Mouse (Mus musculus) adrenal gland, adult (tissue): ENCODE measurements at regions not wholly inside any gene's neighbourhood (a gene's known extent, or its start where the extent isn't known, plus 50 kb on each side); places are given as distances from the start of the nearest gene placed in this dataset.

Source experiments
- DNase-seq, 2 experiments: peaks; one replicate each; pipeline ENCODE4 v3.0.0; 2022 to 2023; ENCODE audit warnings: low spot score in 1 of 2; ENCODE audit not compliant: inconsistent age in 2 of 2

DNA sequence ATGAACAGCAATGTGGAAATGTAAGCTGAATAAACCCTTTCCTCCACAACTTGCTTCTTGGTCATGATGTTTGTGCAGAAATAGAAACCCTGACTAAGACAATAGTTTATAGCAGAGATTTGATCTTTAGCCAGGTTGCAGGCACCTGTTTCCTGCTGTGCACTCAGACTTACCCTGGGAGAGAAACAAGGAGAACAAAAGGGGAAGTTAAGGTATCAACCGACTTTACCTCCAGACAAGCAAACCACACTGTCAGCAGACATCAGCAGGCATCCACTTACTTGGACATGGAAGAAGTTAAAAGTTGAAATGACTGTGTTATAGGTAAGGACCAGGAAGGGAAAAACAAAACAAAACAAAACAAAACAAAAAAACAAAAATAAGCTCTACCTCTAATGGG is 323.7 kb upstream of the Sphkap start:
- no peak for DNase-seq

DNA sequence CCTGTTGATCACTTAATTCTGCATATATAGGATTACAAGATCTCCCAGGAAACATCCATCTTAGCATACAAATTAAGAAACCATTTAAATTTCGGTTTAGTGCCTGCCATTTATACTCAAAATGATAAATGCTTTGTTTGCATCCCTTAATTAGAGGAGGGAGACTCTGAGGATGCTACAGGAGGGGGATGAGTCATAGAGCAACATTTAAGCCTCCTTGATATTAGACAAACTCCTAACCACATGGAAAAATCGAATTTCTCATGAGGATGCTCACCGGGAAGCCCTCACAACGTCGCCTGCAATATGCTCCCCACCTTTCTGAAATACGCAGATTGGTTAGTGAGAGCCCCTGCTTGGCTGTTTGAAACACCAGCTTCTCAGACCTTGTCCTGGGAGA is 320.8 kb upstream of the Sphkap start:
- no peak for DNase-seq

DNA sequence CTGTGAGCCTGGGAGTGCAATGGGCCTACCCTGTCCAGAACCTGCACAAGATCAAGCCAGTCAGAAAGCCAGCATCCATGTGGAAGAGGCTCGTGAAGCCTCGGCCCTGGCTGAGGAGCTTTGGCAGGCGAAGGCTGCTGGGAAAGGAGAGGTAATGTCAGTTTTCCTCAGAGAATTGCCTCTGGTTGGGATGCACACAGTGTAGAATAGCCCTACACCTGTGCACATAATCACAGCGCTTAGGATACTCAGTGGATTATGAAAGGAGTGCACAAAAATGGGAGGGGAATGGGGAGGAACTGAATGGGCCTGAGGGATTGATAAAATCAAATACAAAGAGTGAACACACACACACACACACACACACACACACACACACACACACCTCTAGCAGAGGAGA is 319.9 kb upstream of the Sphkap start:
- DNase-seq = no peak

DNA sequence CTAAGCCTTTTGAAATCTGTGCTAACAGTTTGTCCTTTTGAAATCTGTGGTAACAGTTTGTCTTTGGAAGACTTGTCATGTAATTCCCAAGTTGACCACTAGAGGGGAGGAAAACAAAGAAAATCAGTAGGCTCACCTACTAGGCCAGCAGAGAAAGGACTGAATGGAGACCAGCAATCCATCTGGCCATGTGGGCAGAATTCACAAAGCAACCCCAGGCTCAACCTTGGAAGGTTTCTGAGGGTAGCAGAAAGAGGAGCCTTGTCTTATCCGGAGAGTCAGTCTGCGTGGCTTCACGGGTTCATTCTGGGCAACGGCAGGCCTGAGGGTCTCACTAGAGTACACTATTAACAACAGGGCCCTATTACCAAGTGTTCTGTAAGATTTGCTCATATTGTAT is 319.2 kb upstream of the Sphkap start:
- DNase-seq = peak in 1 of 2 experiments; percentile 83

DNA sequence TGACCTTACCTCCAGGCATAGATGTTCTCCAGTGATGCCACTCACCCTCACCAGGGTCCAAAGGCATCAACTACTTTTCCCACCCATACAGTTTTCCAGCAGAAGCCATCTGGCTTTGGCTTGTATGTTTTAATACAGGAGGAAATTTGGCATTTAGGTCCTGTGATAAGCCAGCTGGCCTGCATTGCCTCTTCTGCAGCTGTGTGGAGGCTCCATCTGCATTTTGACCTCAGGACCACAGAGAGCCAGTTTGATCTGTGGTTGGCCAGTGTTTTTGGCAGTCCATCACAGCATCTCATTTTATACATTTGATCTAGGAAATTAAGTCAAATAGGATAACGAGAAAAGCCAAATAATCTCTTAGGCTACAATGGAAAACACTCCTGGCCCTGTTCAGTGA is 315.1 kb upstream of the Sphkap start:
- DNase-seq = no peak

DNA sequence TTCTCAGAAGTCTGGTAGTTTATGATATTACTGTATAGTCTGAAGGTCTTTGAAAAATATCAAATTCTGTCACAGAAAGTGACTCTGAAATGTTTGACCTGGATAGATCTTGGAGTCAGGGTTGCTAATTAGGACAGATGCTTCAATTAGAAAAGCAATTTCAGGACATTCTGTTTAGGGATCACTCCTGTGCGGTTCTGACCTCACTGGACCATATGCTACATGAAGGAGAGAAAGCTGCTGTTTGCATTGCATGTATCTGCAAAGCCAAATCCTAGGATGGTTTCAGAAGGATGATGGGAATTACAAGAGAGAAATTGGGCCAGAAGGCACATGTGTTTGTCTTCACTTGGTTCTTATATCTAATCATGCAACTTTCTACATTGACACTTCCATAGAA is 312.2 kb upstream of the Sphkap start:
- no peak for DNase-seq

DNA sequence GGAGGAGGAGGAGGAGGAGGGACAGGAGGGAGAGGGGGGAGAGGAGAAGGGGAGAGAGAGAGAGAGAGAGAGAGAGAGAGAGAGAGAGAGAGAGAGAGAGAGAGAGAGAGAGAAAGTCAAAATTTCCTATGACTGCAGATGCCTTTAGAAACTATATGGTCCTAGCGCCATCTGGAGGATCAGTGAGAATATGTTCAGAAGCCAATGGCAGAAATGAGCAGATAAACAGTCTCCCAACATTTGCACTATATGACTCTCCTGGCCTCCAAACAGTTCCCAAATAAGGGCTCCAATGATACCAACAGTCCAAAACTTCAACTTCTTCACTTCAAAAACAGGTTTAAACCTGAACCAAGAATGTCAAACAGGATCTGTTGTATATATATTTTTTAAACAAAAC is 309.1 kb upstream of the Sphkap start:
- DNase-seq = peak; percentile 9 to 79

DNA sequence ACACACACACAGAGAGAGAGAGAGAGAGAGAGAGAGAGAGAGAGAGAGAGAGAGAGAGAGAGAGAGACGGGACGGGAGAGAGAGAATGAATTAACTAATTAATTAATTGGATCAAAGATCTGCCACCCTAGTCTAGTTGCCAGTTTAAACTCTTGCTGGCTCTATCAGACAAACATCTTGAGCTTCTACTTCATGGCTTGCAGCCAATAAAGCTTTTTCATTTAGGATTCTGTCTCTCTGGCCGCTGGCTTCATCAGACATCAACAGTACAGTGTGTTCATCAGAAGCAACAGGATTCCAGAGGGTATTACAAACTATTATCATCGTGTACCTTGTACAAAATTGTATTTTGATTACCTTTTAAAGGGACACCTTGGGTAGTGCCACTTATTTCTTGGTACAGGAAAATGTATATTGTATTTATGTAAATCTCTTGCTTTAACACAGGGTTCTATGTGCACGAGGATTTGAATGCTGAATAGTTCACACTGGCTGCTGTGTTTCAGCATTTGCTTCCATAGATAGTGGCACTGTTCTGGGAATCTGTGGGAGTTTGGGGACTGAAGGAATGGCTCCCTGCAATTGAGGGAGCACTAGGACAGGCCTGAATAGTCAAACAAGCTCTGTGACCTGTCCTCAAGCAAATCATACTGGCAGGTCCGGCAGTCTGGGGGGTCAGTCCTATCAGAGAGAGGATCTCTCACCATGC is 293.9 kb upstream of the Sphkap start:
- no peak for DNase-seq

DNA sequence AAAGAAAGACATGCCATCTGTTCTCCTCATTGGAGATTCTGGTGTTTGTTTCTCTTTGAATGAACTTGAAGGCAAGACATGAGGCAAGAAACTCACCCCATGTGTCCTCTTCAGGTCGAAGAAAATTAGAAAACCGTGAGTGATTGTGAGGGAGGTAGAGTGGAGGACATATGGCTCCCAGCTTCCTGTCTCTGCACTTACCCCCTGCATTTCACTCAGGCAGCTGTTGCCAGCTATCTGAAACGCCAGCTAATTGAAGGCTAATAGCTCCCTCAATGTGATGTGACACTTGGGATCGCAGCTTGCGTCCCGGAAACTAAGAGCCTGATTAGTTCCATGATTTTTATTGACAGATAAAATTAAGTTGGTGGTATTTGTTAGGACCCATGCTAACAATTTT is 289.4 kb upstream of the Sphkap start:
- no peak for DNase-seq

DNA sequence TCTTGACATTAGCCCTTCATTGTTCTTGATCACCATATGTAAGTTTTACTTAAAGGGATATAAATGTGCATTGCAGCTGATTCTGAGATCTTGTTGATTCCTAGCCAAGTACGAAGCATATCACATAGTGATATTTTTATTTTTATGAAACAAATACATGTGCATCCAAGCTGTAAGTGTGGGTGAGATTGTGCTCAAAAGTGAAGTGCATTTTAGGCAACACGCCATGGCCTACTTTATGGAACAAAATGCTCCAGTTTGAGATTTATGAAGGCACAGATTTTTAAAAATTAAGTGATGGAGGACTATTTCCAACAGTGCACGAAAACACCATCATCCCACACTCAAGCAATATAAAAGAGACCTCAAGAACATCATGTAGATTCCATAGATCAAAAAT is 277.2 kb upstream of the Sphkap start:
- no peak for DNase-seq

DNA sequence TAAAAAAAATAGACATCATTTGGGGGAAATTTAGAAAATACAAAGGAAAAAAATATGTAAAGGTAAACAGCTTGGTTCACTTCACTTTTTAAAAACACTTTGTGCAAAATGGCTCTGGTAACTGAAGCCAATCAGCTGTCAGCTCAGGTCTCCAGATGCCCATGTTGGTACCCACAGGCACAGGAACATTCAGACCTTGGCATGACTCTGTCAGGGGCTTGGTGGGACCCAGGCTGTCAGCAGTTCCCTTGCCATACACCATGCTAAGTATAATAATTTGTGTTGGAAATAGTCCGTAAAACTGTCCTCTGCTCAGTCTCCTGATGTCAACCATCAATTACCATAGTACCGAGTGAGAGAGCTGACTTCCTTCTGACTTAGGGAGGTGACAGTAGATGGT is 257.3 kb upstream of the Sphkap start:
- no peak for DNase-seq

DNA sequence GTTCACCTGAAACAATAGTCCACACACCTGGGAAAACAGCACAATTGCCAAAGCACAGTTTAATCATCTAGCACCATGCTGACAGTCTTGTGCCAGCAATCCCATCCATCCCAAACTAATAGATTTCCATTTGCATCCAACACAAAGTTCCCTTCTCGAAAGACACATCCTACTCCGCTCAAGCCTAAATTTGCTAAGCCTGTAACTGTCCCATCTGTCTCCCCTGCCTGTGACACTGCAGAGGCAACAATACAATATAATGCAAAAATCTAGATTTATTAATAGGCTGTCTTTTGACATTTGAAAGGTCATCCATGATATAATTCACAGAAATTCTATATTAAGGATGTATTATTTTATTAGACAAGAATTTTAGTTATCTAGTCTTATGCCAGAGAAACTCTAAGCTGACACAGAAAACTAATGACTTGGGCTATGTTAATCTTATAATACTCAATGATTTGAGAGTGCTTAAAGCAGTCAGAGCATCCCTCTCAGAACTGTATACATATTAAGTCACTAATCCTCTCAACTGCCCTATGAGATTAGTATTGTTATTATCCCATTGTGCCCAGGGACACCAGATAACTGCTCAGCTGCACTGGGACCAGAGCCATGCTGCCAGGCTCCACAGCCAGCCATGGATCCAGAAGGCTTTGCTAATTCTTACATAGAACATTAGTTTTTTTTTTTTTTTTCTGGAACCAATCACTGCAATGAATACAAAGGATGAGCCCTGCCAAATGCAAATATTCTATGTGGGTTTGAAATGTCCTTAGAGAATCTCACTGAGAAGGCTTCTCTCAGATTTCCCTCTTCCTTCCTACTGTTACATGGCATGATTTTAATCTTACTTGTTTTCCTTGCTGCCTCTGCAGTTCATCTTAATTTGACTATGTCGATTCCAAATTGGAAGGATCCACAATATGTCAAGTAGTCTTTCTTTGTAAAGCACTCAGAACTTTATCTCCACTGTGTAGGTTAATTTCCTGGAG is 254.1 kb upstream of the Sphkap start:
- DNase-seq = no peak

DNA sequence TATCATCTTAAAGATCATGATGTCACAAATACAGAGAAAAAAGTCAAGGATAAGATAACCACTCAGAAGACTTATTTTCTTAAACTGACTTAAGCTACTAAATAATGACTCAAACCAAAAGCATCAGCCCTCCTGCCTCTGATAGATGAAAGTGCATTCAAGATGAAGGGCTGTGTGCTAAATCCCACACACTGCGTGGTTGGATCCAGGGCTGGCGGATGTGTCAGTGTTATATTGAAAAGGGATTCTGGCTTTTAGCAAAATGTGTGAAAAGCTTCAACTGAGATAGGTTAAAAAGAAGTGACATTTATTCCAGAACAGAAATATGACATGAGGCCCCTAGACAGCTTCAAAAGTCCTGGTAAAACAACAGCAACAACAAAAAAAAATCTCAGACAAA is 245.7 kb upstream of the Sphkap start:
- no peak for DNase-seq

DNA sequence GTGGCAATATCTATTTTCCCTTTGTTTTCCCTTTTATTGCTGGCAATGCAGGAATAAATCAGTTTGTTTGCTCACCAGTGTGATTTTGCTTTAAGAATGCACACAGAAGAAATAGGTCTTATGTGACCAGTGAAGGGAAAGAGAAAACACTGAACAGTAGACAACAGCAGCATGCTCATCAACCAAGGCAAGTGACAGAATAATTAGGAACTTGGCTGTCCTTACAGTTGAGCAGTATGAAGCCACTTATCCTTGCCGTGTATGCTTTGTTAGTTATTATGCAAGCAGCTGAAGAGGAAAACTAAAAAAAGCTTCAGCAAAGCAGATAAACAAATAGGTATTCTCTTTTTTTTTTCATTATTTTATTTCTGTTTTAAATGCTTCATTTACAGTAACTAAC is 237.6 kb upstream of the Sphkap start:
- no peak for DNase-seq

DNA sequence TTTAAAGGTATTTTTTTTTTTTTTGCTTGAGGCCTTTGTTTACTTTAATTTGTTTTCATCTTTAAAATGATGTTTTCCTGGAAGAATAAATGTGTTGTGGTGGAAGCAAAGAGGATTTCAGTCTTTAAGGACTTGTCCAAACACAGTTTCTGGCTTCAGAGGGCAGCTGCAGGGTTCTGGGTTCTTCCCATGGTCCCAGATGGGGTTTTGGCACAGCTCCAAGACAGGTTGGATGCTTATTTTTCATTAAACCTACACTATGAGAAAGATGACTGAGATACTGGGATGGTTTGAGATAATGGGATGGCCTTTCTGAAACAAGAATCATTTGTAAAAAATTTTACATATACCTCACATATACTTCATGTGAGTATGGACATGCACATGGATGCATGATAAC is 234.7 kb upstream of the Sphkap start:
- DNase-seq = no peak

DNA sequence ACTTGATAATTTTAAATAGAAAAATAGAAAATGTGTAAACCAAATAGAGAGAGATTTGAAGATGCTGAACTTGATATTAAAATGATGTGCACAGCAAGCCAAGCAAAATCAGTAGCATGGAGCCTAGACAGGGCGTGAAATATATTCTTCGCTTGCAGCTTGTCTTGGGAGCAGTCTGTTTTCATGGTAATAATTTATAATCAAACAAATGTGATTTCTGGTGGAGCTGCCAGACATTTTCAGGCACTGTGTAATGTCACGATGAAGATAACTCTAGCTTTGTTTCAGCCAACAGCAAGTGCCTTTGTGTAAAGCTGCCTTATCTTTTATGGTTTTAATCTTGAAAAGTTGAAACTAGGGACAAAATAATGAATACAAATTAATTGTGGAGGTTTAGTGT is 228.1 kb upstream of the Sphkap start:
- DNase-seq = no peak

DNA sequence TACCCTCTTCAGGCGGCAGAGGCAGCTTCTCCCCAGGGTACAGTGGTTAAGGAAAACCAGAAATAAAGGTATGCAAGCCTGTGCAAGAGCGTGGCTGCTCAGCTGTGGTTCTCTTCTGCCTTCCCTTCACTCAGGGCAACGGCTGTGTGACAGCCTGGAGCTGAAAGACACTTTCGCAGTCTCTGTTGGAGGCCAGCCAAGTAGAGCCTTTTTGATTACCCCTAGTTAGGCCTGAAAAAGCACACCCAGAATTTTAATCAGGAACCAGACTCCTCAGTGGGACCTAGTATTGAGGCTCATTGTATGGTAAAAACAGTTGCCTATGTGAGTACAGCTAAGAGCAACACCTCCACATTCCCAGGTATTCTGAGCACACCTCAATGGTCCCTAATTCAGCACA is 223.8 kb upstream of the Sphkap start:
- peak in 1 of 2 experiments; percentile 26 for DNase-seq

DNA sequence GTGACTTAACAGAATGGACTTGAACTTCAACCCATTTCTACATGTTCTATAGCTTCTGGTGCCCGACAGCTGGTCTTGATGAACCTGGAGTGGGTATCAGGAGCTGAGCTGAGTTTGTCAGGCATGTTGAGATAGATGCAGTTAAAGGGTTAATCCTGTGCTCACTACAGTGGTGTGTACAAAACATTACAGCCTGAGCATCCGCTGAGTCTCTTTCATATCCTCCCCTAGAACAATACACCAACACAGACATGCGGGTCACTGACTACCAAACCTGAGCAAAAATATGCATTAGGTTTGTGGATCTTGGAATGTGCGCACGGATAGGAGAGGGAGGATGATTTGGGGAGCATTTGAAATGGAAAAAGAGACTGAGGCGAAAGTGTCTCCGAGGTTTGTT is 223.4 kb upstream of the Sphkap start:
- no peak for DNase-seq

DNA sequence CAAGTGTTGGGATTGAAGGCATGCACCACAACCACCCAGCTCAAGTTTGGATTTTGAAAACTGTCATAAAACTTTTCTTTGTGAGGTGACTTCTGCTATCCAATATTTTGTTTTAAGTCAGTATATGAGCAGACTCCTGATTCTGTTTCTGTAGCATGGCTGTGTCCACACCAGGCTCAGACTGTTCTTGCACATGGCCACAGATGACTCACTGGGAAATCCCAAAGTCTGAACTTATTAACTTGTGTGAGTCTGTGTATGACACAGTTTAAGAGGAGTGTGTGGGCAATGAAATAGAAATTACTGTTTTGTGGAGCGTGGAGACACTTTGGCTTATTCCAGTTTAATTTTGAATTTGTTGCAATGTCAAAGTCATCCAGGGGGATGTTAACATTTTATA is 179.3 kb upstream of the Sphkap start:
- peak in 1 of 2 experiments; percentile 10 for DNase-seq

DNA sequence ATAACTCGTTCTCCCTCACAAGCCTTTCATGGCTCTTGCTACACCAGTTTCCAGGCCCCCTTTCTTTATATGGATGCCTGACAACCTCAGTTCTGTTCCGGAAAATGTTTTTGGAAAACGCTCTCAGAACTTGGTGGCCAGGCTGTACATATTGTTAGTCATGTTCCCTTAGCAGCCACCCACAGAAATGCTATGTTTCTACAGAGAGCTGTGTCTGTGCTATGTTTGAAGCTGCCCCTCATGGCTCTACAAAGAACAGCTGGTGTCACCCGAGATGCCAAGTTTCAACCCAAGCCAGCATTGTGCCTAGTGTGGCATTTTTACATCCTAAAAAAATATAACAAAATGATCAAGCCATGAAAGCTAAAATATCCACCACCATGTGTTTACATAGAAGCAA is 175.0 kb upstream of the Sphkap start:
- no peak for DNase-seq

DNA sequence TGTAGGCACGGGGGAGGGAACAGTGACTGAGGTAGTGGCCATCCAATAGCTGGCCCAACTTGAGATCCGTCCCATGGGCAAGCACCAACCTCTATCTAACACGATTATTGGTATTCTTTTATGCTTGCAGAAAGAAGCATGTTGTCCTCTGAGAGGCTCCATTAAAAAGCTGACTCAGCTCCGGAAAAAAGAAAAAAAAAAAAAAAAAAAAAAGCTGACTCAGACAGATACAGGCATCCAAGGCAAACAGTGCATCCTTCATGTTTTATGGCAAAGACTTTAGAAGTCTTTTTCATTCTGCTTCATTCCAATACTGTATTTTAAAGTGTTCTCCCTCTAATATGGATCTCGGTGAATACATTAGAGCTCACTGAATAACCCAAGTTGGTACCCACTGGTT is 162.0 kb upstream of the Sphkap start:
- DNase-seq = no peak

DNA sequence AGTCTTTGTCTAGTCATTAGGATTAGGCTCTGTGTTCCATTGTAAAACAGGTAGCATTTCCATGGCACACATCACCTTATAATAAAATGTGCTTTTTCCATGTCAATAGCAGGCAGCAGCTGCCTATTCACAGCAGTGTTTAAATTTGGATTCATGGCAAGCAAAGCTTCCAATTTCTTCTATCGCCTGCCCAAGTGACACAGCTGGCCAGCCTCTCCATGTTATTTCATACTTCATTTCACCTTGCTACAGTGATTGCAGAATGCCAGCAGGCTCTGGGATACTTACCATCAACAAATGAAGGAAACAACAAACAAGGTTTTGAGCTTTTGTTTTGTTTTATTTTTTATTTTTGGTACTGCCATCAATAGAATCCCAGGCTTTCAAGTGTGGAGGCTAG is 160.7 kb upstream of the Sphkap start:
- no peak for DNase-seq
